Mouse (Mus musculus): ENCODE measurements around the gene Bpifb6. TPM values are rescaled to one million over a fixed set of nuclear protein-coding genes. Genes with fewer than 3 reads are reported as not detected.

Bpifb6 gene
- not detected in 2 replicates for polyA plus RNA-seq (2012)

DNA sequence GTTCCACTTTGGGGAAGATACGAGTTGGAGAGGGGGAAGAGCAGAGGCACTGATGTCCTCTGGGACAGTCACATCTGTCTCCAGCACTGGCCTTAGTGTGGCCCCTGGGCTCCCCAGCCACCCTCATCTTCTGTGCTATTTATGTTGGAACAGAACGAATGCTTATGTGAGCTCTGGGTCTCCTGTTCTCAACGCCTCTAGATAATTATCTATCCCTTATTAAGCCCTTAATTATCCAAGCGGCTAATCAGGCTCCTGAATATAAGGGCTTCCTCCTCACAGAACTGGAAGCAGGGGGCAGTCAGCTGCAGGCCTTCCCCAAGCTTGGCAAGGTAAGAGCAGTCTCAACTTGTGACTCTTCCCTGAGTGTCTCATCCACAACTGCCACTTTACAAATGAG, at the start of gene Bpifb6:
Bpifb6 (plus strand) TSS at position 301 of the 400 bp plus-strand sequence.

DNA sequence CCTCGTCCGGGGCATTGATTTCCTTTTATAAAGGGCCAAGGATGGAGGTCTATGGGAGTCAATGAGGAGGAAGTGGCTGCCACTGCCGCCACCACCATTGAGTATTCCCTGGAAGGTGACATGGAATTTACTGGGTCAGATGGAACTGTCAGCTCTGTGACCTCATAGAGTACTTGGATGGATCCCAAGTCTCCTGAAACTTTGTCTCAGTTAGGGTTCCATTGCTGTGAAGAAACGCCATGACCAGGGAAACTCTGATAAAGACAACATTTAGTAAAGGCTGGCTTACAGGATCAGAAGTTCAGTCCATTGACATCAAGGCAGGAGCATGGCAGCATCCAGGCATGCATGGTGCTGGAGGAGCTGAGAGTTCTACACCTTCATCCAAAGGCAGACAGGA, 29.2 kb upstream of the Bpifb6 start, which contains the start of gene Sun5:
Sun5 (minus strand) TSS at position 101 of the 400 bp plus-strand sequence.

DNA sequence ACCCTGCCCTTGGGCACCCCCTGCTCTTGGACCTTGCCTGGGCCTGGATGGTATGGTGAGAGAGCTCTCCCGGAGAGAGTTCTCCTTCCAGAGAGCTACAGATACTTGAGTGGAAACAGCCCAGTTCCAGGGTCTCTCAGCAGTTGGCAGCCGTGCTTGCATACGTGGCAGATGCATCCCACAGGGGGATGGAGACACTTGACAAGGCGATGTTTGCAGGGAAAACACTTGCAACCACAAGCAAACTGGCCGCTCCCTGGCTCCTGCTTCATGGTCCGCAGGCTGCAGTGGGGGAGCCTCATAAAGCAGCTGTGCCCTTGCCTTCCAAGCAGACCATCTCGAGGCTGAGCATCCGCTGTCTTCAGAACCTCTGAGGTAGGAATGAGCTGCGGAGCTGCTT, 25.4 kb upstream of the Bpifb6 start, which contains the start of gene Bpifb2:
Bpifb2 (plus strand) TSS at position 301 of the 400 bp plus-strand sequence.

DNA sequence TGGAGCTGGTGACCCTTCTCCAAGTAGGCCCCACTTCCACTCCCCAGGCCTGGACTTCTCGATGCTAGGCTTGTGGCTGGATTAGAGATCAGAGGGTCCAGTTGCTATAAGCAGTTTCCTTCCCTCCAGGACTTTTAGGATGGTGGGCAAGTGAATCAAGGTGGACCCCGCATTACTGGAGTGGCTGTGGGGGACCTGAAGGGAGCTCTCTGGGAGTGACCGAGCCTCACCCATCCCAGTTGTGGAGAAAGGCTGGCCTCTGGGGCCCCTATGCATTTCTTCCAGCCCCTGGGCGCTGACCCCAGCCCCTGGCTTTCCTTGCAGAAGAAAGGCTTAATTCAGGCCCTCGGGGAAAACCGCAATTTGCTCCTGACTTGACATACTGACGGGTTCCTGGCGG, 17.7 kb downstream of the Bpifb6 start, which contains the start of gene Bpifb3:
Bpifb3 (plus strand) TSS at position 301 of the 400 bp plus-strand sequence.

DNA sequence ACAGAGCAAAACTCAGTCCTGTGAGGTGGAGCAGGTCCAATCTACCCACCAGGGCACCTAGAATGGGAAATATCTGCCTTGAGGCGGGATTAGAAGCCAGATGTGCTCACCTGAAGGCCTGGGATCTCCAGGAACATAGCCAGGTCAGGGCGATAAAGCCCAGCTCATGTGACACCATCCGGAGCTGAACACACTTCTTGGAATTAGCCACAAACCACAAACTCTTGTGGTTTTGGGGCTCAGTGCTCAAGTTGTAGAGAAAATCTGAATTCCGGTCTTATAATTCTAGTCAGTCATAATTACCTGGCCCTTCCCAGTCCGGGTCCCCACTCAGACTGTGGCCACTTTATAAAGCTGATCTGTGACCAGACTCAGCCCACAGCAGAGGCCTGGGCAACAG, 37.7 kb downstream of the Bpifb6 start, which contains the start of gene Bpifb4:
Bpifb4 (plus strand) TSS at position 370 of the 400 bp plus-strand sequence.

Other genes with a start within 250 kb of the Bpifb6 start
- gene Dnmt3c, start 203.7 kb upstream of the Bpifb6 start, polyA plus RNA-seq (2012) = 0.19 and 0.23 TPM in 2 replicates
- 4.9 and 6.3 TPM in 2 replicates for gene Mapre1, start 159.1 kb upstream of the Bpifb6 start, polyA plus RNA-seq (2012)
- gene Efcab8, start 120.5 kb upstream of the Bpifb6 start, polyA plus RNA-seq (2012) = 0.21 TPM in 1 of 2 replicates, not detected in the other
- gene Sun5, start 29.3 kb upstream of the Bpifb6 start, polyA plus RNA-seq (2012) = not detected in 2 replicates
- gene Bpifb2, start 25.3 kb upstream of the Bpifb6 start, polyA plus RNA-seq (2012) = 0.18 TPM in 1 of 2 replicates, not detected in the other
- not detected in 2 replicates for gene Bpifb3, start 17.8 kb downstream of the Bpifb6 start, polyA plus RNA-seq (2012)
- gene Bpifb4, start 37.8 kb downstream of the Bpifb6 start, polyA plus RNA-seq (2012) = not detected in 2 replicates
- gene Bpifa6, start 74.6 kb downstream of the Bpifb6 start, polyA plus RNA-seq (2012) = not detected in 2 replicates
- not detected in 2 replicates for gene Bpifa2, start 107.9 kb downstream of the Bpifb6 start, polyA plus RNA-seq (2012)
- not detected in 2 replicates for gene Bpifa3, start 229.9 kb downstream of the Bpifb6 start, polyA plus RNA-seq (2012)
- not detected in 2 replicates for gene Bpifa1, start 242.5 kb downstream of the Bpifb6 start, polyA plus RNA-seq (2012)